Mouse (Mus musculus): ENCODE measurements at regions not wholly inside any gene's neighbourhood (a gene's known extent, or its start where the extent isn't known, plus 50 kb on each side); places are given as distances from the start of the nearest gene placed in this dataset.

DNA sequence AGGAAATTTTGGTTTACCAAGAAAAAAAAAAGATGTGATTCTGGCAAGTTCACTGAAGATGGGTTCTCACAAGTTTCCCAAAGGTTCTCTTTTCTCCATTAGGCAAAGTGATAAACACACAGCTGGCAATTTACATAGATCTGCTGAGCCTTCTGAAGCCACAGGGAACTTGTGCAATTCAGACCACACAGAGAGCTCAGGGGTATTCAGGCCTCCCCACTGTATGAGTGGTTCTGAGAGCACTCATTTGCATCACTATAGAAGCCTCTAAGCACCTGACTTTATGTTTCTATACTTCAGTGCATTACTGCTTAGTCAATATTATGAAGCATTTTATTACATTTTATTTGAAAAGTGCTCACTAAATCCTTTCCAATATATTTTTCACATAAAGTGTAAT lies 1687.1 kb downstream of the Efnb2 start:
- no peaks in the 10 kb centered on the region for H3K36me3 ChIP-seq (ENCODE audit: control insufficient read depth, insufficient read depth, low read length)
- no peaks in the 10 kb centered on the region for H3K4me1 ChIP-seq (replicated peaks; ENCODE audit: control insufficient read depth, insufficient read depth, low read length)
- DNase-seq (ENCODE audit: low spot score), result no peak
- H3K4me2 ChIP-seq (replicated peaks; ENCODE audit: low read depth, low read length), result no peak overlapping the region
- H3K4me3 ChIP-seq (ENCODE audit: low read depth, low read length), result no peak overlapping the region
- no peak overlapping the region for H3K27ac ChIP-seq (ENCODE audit: low read depth, low read length)
- ATAC-seq (ENCODE audit: low FRiP score), result no peak
- H3K9ac ChIP-seq (ENCODE audit: low read depth, low read length), result no peak overlapping the region
- H3K9me3 ChIP-seq (ENCODE audit: control insufficient read depth, low read length), result no peaks in the 10 kb centered on the region
- H3K27me3 ChIP-seq (ENCODE audit: control insufficient read depth, insufficient read depth, low read length), result no peaks in the 10 kb centered on the region

DNA sequence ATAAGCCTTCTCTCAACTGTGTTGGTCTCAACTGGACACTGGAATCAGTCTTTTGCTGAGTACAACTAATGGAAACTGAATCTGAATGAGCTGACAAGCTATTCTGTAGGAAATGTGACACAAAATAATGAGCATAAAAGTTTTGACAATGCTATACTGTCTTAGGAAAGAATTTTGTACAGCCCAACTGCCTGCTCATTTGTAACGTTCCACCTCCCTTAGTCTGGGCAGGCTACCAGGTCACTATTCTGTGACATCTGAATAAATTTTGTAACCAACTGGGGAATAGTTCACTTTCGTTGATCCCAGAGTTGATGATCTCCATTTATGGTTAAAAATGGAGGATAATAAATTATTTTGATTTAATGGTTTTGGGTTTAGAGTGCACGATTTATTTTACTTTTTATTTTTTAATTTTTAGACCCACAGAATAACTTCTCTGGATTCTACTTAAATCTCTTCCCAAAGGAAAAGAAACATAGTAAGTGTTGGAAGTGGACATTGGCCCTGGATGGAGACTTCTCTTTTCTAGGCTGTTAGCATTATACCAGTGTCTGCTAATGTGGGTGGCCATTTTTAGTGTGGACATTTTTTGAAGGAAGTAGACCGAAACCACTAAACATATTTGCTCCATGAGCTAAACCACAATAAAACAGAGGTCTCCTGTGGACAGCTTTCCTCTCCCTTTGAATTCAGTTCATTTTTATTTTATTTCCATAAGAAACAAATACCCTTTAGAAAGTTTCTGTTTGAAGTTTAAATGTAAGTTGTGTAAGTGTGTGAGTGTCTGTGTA lies 1697.8 kb downstream of the Efnb2 start:
- no peaks in the 10 kb centered on the region for H3K36me3 ChIP-seq (ENCODE audit: control insufficient read depth, insufficient read depth, low read length)
- no peak overlapping the region for H3K9ac ChIP-seq (ENCODE audit: low read depth, low read length)
- no peaks in the 10 kb centered on the region for H3K9me3 ChIP-seq (ENCODE audit: control insufficient read depth, low read length)
- no peak overlapping the region for H3K4me2 ChIP-seq (replicated peaks; ENCODE audit: low read depth, low read length)
- no peak overlapping the region for H3K27ac ChIP-seq (ENCODE audit: low read depth, low read length)
- ATAC-seq (ENCODE audit: low FRiP score) (no peak), DNase-seq (ENCODE audit: low spot score) (no peak)
- WGBS, result 84% methylated on average over 4 of the region's 4 CpGs
- H3K27me3 ChIP-seq (ENCODE audit: control insufficient read depth, insufficient read depth, low read length), result no peaks in the 10 kb centered on the region
- no peak overlapping the region for H3K4me3 ChIP-seq (ENCODE audit: low read depth, low read length)
- H3K4me1 ChIP-seq (replicated peaks; ENCODE audit: control insufficient read depth, insufficient read depth, low read length), result no peaks in the 10 kb centered on the region

DNA sequence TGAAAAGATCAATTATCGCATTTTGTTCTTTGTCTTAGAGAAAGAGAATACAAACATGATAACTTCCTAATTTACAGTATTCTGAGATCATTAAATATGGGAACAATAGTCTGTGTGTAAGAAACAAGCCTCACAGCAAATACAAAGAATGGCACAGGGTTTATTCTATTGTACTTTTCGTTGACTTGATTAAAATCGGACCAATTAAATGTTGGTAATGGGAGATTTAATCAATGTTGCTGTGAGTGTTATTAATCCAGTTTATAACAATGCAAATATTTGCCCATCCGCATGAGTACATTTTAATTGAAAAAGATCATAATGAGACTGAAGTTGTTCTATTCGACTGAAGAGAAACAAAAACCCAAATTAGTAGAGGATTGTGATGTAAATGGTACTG lies 1703.0 kb downstream of the Efnb2 start:
- Histone ChIP-seq H3K36me3 (ENCODE audit: control insufficient read depth, insufficient read depth, low read length) (no peaks in the 10 kb centered on the region), H3K9me3 (ENCODE audit: control insufficient read depth, low read length) (no peaks in the 10 kb centered on the region), H3K4me3 (ENCODE audit: low read depth, low read length) (no peak overlapping the region), H3K4me1 (replicated peaks; ENCODE audit: control insufficient read depth, insufficient read depth, low read length) (no peaks in the 10 kb centered on the region), H3K9ac (ENCODE audit: low read depth, low read length) (no peak overlapping the region), H3K27ac (ENCODE audit: low read depth, low read length) (no peak overlapping the region), H3K27me3 (ENCODE audit: control insufficient read depth, insufficient read depth, low read length) (no peaks in the 10 kb centered on the region), H3K4me2 (replicated peaks; ENCODE audit: low read depth, low read length) (no peak overlapping the region)
- WGBS, result 90% methylated on average over 5 of the region's 5 CpGs
- no peak for DNase-seq (ENCODE audit: low spot score)
- no peak for ATAC-seq (ENCODE audit: low FRiP score)

DNA sequence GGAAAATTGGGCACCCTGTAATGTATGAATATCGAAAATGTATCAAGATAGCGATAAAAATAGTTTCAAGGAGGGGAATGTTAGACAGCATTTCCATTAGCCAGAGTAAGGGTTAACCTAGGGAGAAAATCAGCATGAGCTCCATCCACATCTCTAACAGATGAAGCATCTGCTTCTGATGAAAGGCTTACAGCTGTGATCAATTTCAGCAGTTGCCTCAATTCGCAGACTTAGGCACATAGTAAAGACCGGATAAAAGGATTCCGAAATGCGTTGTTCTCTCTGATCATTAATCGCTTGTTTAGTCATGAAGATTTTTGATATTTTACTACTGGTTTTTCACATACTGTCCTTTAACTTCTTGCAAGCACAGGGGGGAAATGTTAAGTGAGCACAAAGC lies 1706.8 kb downstream of the Efnb2 start:
- no peaks in the 10 kb centered on the region for H3K9me3 ChIP-seq (ENCODE audit: control insufficient read depth, low read length)
- no peak for ATAC-seq (ENCODE audit: low FRiP score)
- no peak overlapping the region for H3K4me2 ChIP-seq (replicated peaks; ENCODE audit: low read depth, low read length)
- peak; percentile 11 for DNase-seq (ENCODE audit: low spot score)
- H3K27ac ChIP-seq (ENCODE audit: low read depth, low read length), result no peak overlapping the region
- no peaks in the 10 kb centered on the region for H3K36me3 ChIP-seq (ENCODE audit: control insufficient read depth, insufficient read depth, low read length)
- no peaks in the 10 kb centered on the region for H3K4me1 ChIP-seq (replicated peaks; ENCODE audit: control insufficient read depth, insufficient read depth, low read length)
- 66% methylated on average over 7 of the region's 7 CpGs for WGBS
- no peak overlapping the region for H3K4me3 ChIP-seq (ENCODE audit: low read depth, low read length)
- H3K9ac ChIP-seq (ENCODE audit: low read depth, low read length), result no peak overlapping the region
- H3K27me3 ChIP-seq (ENCODE audit: control insufficient read depth, insufficient read depth, low read length), result no peaks in the 10 kb centered on the region

DNA sequence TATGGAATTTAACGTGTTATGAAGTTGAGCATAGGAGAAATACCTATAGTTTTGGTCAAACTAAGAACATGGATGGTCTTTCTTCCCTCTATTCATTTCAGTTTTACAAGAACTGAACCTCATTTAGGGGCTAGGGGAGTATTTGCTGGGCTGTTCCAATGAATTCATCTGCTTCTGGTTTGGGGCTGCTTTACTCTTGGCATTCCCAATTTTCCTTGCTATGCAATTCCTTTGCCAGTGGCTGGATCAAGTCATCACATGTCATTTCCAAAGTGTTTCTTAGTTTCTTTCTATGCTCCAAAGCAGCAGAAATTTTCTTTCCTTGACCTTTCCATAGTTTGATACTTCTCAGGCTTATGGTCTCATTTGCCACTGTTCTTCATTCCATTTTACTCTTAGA lies 1738.6 kb downstream of the Efnb2 start:
- DNase-seq (ENCODE audit: low spot score) (no peak), ATAC-seq (ENCODE audit: low FRiP score) (no peak)
- Histone ChIP-seq H3K9ac (ENCODE audit: low read depth, low read length) (no peak overlapping the region), H3K4me3 (ENCODE audit: low read depth, low read length) (no peak overlapping the region), H3K4me2 (replicated peaks; ENCODE audit: low read depth, low read length) (no peak overlapping the region), H3K27me3 (ENCODE audit: control insufficient read depth, insufficient read depth, low read length) (no peaks in the 10 kb centered on the region), H3K36me3 (ENCODE audit: control insufficient read depth, insufficient read depth, low read length) (no peaks in the 10 kb centered on the region), H3K27ac (ENCODE audit: low read depth, low read length) (no peak overlapping the region), H3K4me1 (replicated peaks; ENCODE audit: control insufficient read depth, insufficient read depth, low read length) (no peaks in the 10 kb centered on the region), H3K9me3 (ENCODE audit: control insufficient read depth, low read length) (no peaks in the 10 kb centered on the region)
- WGBS, result 81% methylated on average over 1 of the region's 1 CpGs

DNA sequence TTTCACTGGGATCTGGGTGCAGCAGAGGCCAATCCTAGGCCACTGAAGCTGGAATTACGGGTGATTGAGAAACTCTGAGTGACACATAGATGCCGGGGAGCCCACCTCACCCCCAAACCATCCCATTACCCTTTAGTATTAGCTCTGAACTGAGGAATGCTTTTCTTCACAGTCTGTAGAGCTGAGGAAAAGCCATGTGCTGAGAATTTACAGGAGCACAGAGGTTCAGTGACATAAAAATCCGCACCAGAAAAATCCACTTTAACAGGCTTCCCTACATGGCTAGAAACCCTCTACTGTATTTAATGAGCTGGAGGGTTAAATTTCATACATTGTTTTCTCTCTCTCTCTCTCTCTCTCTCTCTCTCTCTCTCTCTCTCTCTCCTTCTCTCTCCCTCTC lies 1753.4 kb downstream of the Efnb2 start:
- 79% methylated on average over 3 of the region's 3 CpGs for WGBS
- DNase-seq (ENCODE audit: low spot score) (no peak), ATAC-seq (ENCODE audit: low FRiP score) (no peak)

DNA sequence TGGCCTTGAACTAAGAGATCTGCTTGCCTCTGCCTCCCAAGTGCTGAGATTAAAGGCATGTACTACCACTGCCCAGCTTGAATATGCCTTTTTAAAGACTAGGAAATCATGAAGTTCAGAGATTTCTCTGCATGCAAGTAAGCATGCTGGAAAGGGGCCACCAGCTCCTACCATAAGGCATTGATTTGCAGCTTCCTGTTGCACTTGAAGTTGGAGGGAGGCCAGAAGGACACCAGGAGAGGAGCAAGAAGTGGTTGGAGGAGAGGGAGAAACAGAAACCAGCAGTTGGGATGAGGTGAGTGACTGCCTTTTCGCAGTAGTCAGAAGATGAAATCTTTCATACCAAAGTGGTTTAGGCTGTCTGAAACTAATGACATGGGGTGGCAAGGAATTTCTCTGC lies 1769.6 kb downstream of the Efnb2 start:
- no peaks in the 10 kb centered on the region for H3K9me3 ChIP-seq (ENCODE audit: control insufficient read depth, low read length)
- H3K4me2 ChIP-seq (replicated peaks; ENCODE audit: low read depth, low read length), result no peak overlapping the region
- H3K4me1 ChIP-seq (replicated peaks; ENCODE audit: control insufficient read depth, insufficient read depth, low read length), result no peaks in the 10 kb centered on the region
- H3K36me3 ChIP-seq (ENCODE audit: control insufficient read depth, insufficient read depth, low read length), result no peaks in the 10 kb centered on the region
- ATAC-seq (ENCODE audit: low FRiP score), result no peak
- no peak overlapping the region for H3K9ac ChIP-seq (ENCODE audit: low read depth, low read length)
- 85% methylated on average over 1 of the region's 1 CpGs for WGBS
- no peak overlapping the region for H3K4me3 ChIP-seq (ENCODE audit: low read depth, low read length)
- no peak overlapping the region for H3K27ac ChIP-seq (ENCODE audit: low read depth, low read length)
- DNase-seq (ENCODE audit: low spot score), result no peak
- H3K27me3 ChIP-seq (ENCODE audit: control insufficient read depth, insufficient read depth, low read length), result no peaks in the 10 kb centered on the region

More for the DNA sequence above, 1753.4 kb downstream of the Efnb2 start:
- Histone ChIP-seq H3K27me3 (ENCODE audit: control insufficient read depth, insufficient read depth, low read length) (no peaks in the 10 kb centered on the region), H3K36me3 (ENCODE audit: control insufficient read depth, insufficient read depth, low read length) (no peaks in the 10 kb centered on the region), H3K27ac (ENCODE audit: low read depth, low read length) (no peak overlapping the region), H3K9me3 (ENCODE audit: control insufficient read depth, low read length) (no peaks in the 10 kb centered on the region), H3K4me1 (replicated peaks; ENCODE audit: control insufficient read depth, insufficient read depth, low read length) (no peaks in the 10 kb centered on the region), H3K4me2 (replicated peaks; ENCODE audit: low read depth, low read length) (no peak overlapping the region), H3K4me3 (ENCODE audit: low read depth, low read length) (no peak overlapping the region), H3K9ac (ENCODE audit: low read depth, low read length) (no peak overlapping the region)

DNA sequence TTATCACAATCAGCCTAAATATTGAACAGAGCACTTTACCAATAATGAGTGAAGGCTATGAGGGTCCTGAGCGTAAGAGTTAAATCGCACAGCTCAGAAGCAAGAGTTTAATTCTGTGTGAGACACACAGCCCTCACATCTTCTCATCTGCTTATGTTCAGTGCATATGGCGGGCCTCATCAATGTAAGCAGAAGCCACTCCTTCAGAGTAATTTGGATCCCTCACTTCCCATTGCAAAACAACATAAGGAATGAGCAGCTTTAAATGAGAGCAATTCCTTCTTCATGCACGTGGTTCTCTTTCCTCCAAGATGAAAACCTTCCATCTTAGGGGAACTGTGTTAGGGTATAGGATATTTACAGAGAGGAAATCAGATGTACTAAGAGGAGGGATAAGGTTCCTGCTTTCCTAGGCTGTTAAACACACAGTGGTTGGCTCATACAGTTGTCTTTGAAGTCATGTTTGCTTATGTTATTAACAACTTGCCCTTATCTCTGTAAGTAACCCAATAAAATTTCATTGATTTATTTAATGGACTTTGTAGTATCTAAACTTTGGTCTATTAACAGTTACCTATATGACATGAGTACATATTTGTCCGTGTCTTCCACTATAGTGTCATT lies 1774.2 kb downstream of the Efnb2 start:
- Histone ChIP-seq H3K9ac (ENCODE audit: low read depth, low read length) (no peak overlapping the region), H3K9me3 (ENCODE audit: control insufficient read depth, low read length) (no peaks in the 10 kb centered on the region), H3K27ac (ENCODE audit: low read depth, low read length) (no peak overlapping the region), H3K4me2 (replicated peaks; ENCODE audit: low read depth, low read length) (no peak overlapping the region), H3K4me1 (replicated peaks; ENCODE audit: control insufficient read depth, insufficient read depth, low read length) (no peaks in the 10 kb centered on the region), H3K4me3 (ENCODE audit: low read depth, low read length) (no peak overlapping the region), H3K36me3 (ENCODE audit: control insufficient read depth, insufficient read depth, low read length) (no peaks in the 10 kb centered on the region), H3K27me3 (ENCODE audit: control insufficient read depth, insufficient read depth, low read length) (no peaks in the 10 kb centered on the region)
- ATAC-seq (ENCODE audit: low FRiP score), result no peak
- DNase-seq (ENCODE audit: low spot score), result no peak
- 91% methylated on average over 5 of the region's 5 CpGs for WGBS

DNA sequence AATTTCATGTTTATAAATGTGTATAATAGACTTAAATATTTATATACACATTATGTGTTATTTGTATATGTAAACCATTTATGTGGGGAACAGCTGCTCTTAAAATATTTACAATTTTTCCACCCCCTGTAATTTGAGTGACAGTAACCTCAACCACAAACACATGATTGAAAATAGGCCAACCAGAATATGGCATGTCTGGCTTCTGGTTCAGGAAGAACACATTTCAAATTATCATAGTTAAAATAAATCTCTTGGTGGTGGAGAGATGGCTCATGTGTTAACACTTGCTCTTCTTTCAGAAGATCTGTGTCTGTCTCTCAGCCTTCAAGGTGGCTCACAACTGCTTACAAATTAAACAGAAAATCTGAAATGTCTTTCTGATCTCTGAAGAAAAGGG lies 1776.2 kb downstream of the Efnb2 start:
- Histone ChIP-seq H3K9me3 (ENCODE audit: control insufficient read depth, low read length) (no peaks in the 10 kb centered on the region), H3K27me3 (ENCODE audit: control insufficient read depth, insufficient read depth, low read length) (no peaks in the 10 kb centered on the region), H3K4me1 (replicated peaks; ENCODE audit: control insufficient read depth, insufficient read depth, low read length) (no peaks in the 10 kb centered on the region), H3K4me3 (ENCODE audit: low read depth, low read length) (no peak overlapping the region), H3K27ac (ENCODE audit: low read depth, low read length) (no peak overlapping the region), H3K9ac (ENCODE audit: low read depth, low read length) (no peak overlapping the region), H3K4me2 (replicated peaks; ENCODE audit: low read depth, low read length) (no peak overlapping the region), H3K36me3 (ENCODE audit: control insufficient read depth, insufficient read depth, low read length) (no peaks in the 10 kb centered on the region)
- ATAC-seq (ENCODE audit: low FRiP score) (no peak), DNase-seq (ENCODE audit: low spot score) (no peak)

All from hindbrain, embryonic 11.5 days (tissue).